Mouse (Mus musculus): ENCODE results near the gene Ramp2.

Gene Ramp2

GRCm38 (mm10) chr11:101265906-101266305 lies 20.1 kb downstream of the Ramp2 start:
- DNase-seq (ENCODE audit: low read depth, low spot score): no peak

- DNase-seq (ENCODE audit: low read depth, low spot score): no peak
Measured at GRCm38 (mm10) chr11:101269577-101270116, 23.8 kb downstream of the Ramp2 start.

GRCm38 (mm10) chr11:101272446-101272845 lies 26.6 kb downstream of the Ramp2 start:
- no peak for DNase-seq (ENCODE audit: low read depth, low spot score)

GRCm38 (mm10) chr11:101275309-101275708 lies 29.5 kb downstream of the Ramp2 start:
- DNase-seq (ENCODE audit: low read depth, low spot score): no peak

GRCm38 (mm10) chr11:101276319-101277070 lies 30.7 kb downstream of the Ramp2 start:
- DNase-seq (ENCODE audit: low read depth, low spot score): no peak

DNA sequence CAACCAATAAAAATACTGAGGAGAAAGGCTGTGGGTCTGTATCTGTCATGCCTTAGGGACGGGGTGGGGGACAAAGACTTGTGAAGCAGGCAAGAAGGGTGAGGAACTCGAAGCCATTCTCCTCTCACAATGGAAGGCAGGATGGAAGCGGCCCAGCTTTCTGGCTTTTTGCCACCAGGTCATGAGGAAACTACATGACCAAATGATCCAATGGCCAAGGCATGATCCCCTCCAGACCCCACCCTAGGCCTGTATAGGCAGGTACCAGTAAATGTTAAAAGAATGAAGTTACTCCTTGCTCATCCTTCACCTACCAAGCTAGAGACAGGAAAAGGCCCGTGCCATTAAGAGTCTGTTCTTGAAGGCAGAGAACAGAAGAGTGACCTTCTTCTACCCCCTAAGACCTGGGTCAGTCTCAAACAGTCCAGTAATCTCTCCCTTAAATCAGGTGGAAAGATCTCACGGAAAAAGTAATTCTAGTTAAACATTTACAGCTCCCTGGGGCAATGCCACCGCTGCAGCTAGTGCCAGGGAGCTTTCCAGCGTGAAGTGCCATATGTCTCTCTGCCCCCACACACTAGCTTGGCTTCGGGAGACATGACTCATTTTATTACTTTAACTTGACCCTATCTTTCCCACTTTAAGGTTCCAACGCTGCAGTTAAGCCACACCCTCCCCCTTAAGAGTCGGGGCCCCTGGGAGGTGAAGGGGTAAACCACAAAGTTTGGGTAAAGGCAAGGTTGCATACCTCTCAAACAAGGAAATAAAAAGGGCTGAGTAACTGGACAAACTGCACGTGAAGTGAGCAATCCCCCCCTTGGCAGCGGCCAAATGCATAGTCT lies 31.8 kb downstream of the Ramp2 start:
- no peak for DNase-seq (ENCODE audit: low read depth, low spot score)

GRCm38 (mm10) chr11:101278223-101279192 lies 32.7 kb downstream of the Ramp2 start, which contains the start of the genes Cntd1 and Coa3:
Gene Cntd1, plus strand, starts transcription at chr11:101279012.
Gene Coa3, minus strand, starts transcription at chr11:101279114.
- peak; percentile 86 for DNase-seq (ENCODE audit: low read depth, low spot score)

DNA sequence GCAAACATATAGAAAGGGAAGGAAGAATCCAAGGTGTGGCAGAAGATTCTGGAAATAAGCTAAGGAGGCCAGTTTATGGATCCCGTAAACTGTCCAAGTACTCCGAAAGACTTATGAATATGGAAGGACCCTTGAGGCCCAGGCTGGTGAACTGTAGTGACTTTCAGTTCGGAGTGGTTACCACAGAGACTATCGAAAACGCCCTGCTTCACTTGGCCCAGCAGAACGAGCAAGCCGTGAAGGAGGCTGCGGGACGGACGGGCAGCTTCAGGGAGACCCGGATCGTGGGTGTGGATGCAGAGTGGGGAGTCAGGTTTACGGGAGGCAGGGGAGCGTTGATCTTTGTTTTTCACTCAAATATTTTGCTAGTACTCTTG lies 33.4 kb downstream of the Ramp2 start:
- DNase-seq (ENCODE audit: low read depth, low spot score): no peak

DNA sequence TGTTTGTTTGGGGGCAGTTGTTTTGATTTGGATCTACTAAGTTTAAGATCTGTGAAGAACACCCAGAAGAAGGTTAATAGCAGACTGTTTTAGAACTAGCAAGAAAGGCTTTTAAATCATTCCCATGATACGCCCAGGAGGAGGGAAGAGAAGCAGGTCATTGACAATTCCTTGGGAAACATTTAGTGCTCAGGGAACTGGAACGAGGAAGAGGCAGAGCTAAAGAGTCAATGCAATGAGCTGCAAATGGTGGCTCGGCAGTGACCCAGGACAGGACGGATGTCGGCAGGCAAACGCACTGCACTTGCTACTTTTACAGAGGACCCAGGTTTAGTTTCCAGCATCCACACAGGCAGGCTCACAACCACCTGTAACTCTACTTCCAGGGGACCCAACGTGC lies 35.0 kb downstream of the Ramp2 start:
- DNase-seq (ENCODE audit: low read depth, low spot score): no peak

DNA sequence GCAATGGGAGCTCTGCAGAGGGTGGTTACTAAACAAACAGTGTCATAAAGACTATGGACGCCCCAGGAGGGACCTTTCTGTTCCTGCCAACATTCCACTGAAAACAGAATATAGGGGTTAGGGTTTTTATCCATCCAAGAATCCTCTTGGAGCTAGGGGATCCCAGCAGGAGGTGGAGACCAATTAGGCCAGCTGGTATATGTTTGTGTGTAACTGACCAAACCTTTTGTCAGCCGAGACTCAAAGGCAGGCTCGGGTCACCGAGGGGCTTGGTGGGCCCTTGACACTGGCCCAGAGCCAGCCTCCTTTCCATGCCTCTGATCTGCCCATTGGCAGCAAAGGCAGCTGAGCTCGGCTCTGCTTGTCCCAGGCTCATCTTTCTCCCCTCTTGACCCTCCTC lies 37.1 kb downstream of the Ramp2 start:
- DNase-seq (ENCODE audit: low read depth, low spot score): no peak

- DNase-seq (ENCODE audit: low read depth, low spot score): no peak
Measured at GRCm38 (mm10) chr11:101283805-101284204, 38.0 kb downstream of the Ramp2 start.

GRCm38 (mm10) chr11:101287306-101287705 lies 41.5 kb downstream of the Ramp2 start:
- DNase-seq (ENCODE audit: low read depth, low spot score): no peak

- DNase-seq (ENCODE audit: low read depth, low spot score): no peak
Measured at GRCm38 (mm10) chr11:101291231-101291630, 45.4 kb downstream of the Ramp2 start.

DNA sequence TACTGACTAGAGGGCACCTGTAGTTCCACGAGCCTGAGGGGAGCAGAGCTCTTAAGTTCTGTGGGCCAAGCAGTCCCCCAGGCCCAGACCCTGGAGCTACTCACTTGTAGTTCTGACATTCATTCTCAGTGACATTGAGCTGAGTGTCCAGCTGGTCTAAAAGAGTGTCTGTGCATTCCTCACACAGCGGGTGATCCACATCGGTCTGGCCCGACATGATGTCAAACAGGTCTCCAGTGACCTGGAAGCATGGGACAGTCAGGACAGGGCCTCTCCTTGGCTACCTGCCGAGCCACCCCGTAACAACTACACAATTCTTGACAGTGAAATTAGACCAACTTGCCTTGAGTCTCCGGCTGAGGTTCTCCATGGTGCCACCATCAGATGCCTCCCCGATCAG lies 49.4 kb downstream of the Ramp2 start:
- DNase-seq (ENCODE audit: low read depth, low spot score): no peak

DNA sequence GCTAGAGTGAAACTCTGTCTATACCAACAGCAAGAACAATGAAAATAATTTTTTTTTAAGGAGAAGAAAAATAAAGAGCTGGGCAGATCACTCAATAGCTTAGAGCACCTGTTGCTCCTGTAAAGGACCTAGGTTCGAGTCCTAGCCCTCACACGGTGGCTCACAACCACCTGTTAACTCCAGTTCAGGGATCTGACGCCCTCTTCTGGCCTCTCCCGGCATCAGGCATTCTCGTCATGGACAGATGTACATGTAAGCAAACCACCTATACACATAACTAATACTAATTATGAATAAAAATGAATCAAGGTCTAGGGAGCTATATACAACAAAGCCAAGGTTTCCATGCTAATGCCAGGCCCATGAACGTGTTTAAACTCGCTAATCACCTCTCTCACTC lies 55.1 kb downstream of the Ramp2 start:
- DNase-seq (ENCODE audit: low read depth, low spot score): no peak

DNA sequence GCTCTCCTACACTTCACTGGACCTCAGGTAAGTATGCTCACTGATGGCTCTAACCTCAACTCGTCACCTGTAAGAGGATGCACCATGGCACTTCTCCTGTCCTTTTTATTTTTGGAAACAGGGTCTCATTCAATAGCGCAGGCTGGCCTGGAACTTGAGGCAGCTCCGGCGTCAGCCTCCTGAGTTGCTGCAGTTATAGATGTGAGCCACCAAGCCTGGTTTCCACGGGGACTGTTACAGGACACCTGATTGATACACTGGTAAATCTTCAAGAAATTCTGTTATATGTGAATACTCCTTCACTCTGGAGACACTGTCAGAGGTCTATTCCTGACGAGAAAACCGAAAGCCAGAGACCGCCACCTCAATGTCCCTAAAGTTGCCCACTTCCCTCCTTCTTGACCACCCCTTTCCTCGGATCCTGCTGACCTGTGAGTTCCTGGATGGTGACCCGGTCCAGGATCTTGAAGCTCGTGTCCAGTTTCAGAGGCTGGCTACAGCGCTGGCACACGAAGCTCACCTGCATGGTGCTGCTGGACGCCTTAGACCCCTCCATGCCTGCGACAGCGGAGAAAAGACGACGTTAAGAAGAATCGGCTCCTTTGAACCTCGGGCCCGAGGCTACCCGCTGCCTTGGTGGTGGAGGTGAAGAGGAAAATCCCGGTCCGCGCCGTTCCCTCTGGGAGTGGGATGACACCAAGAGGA lies 55.6 kb downstream of the Ramp2 start:
- DNase-seq (ENCODE audit: low read depth, low spot score): no peak

GRCm38 (mm10) chr11:101302004-101302798 lies 56.4 kb downstream of the Ramp2 start, which contains the start of gene Becn1:
Gene Becn1, minus strand, starts transcription at chr11:101302286.
- peak; percentile 94 for DNase-seq (ENCODE audit: low read depth, low spot score)

DNA sequence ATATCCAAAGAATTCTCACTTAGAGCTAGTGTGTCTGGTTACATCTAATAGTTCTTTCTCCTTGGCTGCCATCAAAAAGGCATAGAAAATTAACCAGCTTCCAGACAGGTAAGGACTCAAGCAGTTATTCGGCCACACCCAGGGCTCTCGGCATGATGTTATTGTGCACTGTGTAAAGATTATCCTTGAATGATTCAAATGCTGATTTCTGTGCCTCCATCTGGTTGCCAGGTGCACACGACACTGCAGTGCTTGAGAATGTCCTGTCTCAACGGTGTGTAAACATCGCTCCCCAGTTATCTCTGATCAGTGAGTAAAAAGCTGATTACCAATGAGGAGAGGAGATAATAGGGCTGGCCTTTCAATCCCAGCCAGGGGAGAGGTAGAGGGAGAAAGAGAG lies 61.9 kb downstream of the Ramp2 start:
- no peak for DNase-seq (ENCODE audit: low read depth, low spot score)
